20 mouse cellular contexts compared by ENCODE assay signal in genomic region chr17:10377606-10378005, GRCm38 (mm10). TPM values are rescaled to one million over a fixed set of nuclear protein-coding genes. Genes with fewer than 3 reads are reported as not detected.
DNase-seq lines count a peak whose midpoint lies in the region; ATAC-seq and TF ChIP-seq lines count a peak whose summit lies in the region.
"Had no signal": no experiment of that assay in that cellular context is flagged by ENCODE, and none has a peak within 500 bp of the region (broad histone marks: within the 10 kb centered on the region; RNA-seq: fewer than 3 reads in every experiment).

No protein-coding gene starts in this region.

- peak overlapping the region; percentile 79; the same call in 1 of the 2 replicates for H3K27ac ChIP-seq in heart, embryonic 10.5 days
- H3K27ac ChIP-seq in heart, embryonic 16.5 days (ENCODE audit: low read length), result peak overlapping the region; percentile 95
- H3K27ac ChIP-seq in ES-E14 (ENCODE audit: insufficient read depth, low read depth, low read length, poor library complexity, severe bottlenecking), result peak overlapping the region; percentile 75; the same call in 1 of the 2 replicates
- no peak overlapping the region for H3K27ac ChIP-seq in hindbrain, embryonic 11.5 days (ENCODE audit: low read depth, low read length)
- H3K27ac ChIP-seq: embryonic facial prominence, embryonic 10.5 days; forebrain, embryonic 13.5 days; hindbrain, embryonic 14.5 days; intestine, embryonic 15.5 days; kidney, embryonic 15.5 days had no signal

- H3K9ac ChIP-seq in heart, embryonic 16.5 days (ENCODE audit: low read length), result no peak overlapping the region
- H3K9ac ChIP-seq in ES-E14 (ENCODE audit: insufficient read depth, low read depth, low read length, poor library complexity, severe bottlenecking), result no peak overlapping the region
- H3K9ac ChIP-seq in hindbrain, embryonic 11.5 days (ENCODE audit: low read depth, low read length), result no peak overlapping the region
- H3K9ac ChIP-seq: forebrain, embryonic 13.5 days; forebrain, postnatal 0 days; hindbrain, embryonic 14.5 days; intestine, embryonic 15.5 days; kidney, embryonic 15.5 days had no signal

- no peak for DNase-seq in heart, embryonic 10.5 days (ENCODE audit: low spot score)
- DNase-seq in heart, postnatal 25 days (ENCODE audit: low spot score), result no peak
- DNase-seq in heart, postnatal 10 days, result no peak
- DNase-seq in ES-E14 (ENCODE audit: low read depth, low spot score), result no peak
- DNase-seq in hindbrain, embryonic 11.5 days (ENCODE audit: low spot score), result no peak
- DNase-seq: adrenal gland, adult 2 months; adrenal gland, postnatal 25 days; cerebellum, adult 2 months; cerebellum, postnatal 10 days; forebrain, postnatal 0 days; gastrocnemius, postnatal 36 days; heart, adult 18-20 months; kidney, adult 18-20 months had no signal

- H3K27me3 ChIP-seq in heart, embryonic 10.5 days (ENCODE audit: insufficient read depth, poor library complexity, severe bottlenecking), result no peaks in the 10 kb centered on the region
- H3K27me3 ChIP-seq in heart, embryonic 16.5 days (ENCODE audit: control insufficient read depth, insufficient read depth, low read length), result no peaks in the 10 kb centered on the region
- no peaks in the 10 kb centered on the region for H3K27me3 ChIP-seq in hindbrain, embryonic 11.5 days (ENCODE audit: control insufficient read depth, insufficient read depth, low read length)
- H3K27me3 ChIP-seq: CH12.LX; forebrain, embryonic 13.5 days; intestine, embryonic 15.5 days; kidney, embryonic 15.5 days had no signal

- in situ Hi-C loops in ES-E14 (cut with MboI; ENCODE audit: low sequenced_read_pairs in 2 of 2, unreplicated experiment in 2 of 2), result no loop called here

- no peak overlapping the region for H3K4me3 ChIP-seq in heart, embryonic 10.5 days
- H3K4me3 ChIP-seq in heart, embryonic 16.5 days (ENCODE audit: low read length), result no peak overlapping the region
- no peak overlapping the region for H3K4me3 ChIP-seq in ES-E14 (ENCODE audit: insufficient read depth in 1 of 2, low read depth in 1 of 2, low read length in 2 of 2, poor library complexity in 1 of 2, severe bottlenecking in 1 of 2)
- H3K4me3 ChIP-seq in hindbrain, embryonic 11.5 days (ENCODE audit: low read depth, low read length), result no peak overlapping the region
- H3K4me3 ChIP-seq: embryonic facial prominence, embryonic 10.5 days; forebrain, embryonic 13.5 days; intestine, embryonic 15.5 days; kidney, embryonic 15.5 days had no signal

- no peaks in the 10 kb centered on the region for H3K9me3 ChIP-seq in heart, embryonic 10.5 days
- no peaks in the 10 kb centered on the region for H3K9me3 ChIP-seq in heart, embryonic 16.5 days (replicated peaks; ENCODE audit: control insufficient read depth, low read length)
- no peaks in the 10 kb centered on the region for H3K9me3 ChIP-seq in ES-E14 (ENCODE audit: control insufficient read depth, insufficient read depth, low read depth, low read length)
- H3K9me3 ChIP-seq in hindbrain, embryonic 11.5 days (ENCODE audit: control insufficient read depth, low read length), result no peaks in the 10 kb centered on the region
- H3K9me3 ChIP-seq: embryonic facial prominence, embryonic 10.5 days; forebrain, embryonic 13.5 days; intestine, embryonic 15.5 days; kidney, embryonic 15.5 days had no signal

- H3K4me2 ChIP-seq in heart, embryonic 16.5 days (ENCODE audit: low read depth, low read length), result no peak overlapping the region
- no peak overlapping the region for H3K4me2 ChIP-seq in hindbrain, embryonic 11.5 days (replicated peaks; ENCODE audit: low read depth, low read length)
- H3K4me2 ChIP-seq: forebrain, embryonic 13.5 days; hindbrain, embryonic 14.5 days; intestine, embryonic 15.5 days; kidney, embryonic 15.5 days had no signal

- ATAC-seq in heart, embryonic 16.5 days (replicated peaks; ENCODE audit: extremely low read depth, insufficient read depth, low FRiP score), result no peak
- no peak for ATAC-seq in hindbrain, embryonic 11.5 days (ENCODE audit: low FRiP score)
- ATAC-seq: forebrain, embryonic 13.5 days; forebrain, postnatal 0 days had no signal

- H3K36me3 ChIP-seq in heart, embryonic 10.5 days, result no peaks in the 10 kb centered on the region
- H3K36me3 ChIP-seq in heart, embryonic 16.5 days (ENCODE audit: control insufficient read depth, insufficient read depth), result no peaks in the 10 kb centered on the region
- no peaks in the 10 kb centered on the region; the same call in 1 of the 2 replicates for H3K36me3 ChIP-seq in ES-E14 (ENCODE audit: control insufficient read depth, insufficient read depth, low read length, poor library complexity, severe bottlenecking)
- H3K36me3 ChIP-seq in hindbrain, embryonic 11.5 days (ENCODE audit: control insufficient read depth, insufficient read depth, low read length), result no peaks in the 10 kb centered on the region
- H3K36me3 ChIP-seq: embryonic facial prominence, embryonic 10.5 days; intestine, embryonic 15.5 days; kidney, embryonic 15.5 days had no signal

- H3K4me1 ChIP-seq in heart, embryonic 10.5 days, result peaks cover 65% of the 10 kb centered on the region
- peaks cover 46% of the 10 kb centered on the region for H3K4me1 ChIP-seq in heart, embryonic 16.5 days (ENCODE audit: control insufficient read depth, insufficient read depth, low read length)
- peaks cover 12 to 23% of the 10 kb centered on the region in 2 experiments; a peak in 3 of 4 replicates for H3K4me1 ChIP-seq in ES-E14 (ENCODE audit: control insufficient read depth in 2 of 2, insufficient read depth in 2 of 2, low read length in 2 of 2, poor library complexity in 1 of 2)
- peaks cover 6% of the 10 kb centered on the region; the same call in 1 of the 2 replicates for H3K4me1 ChIP-seq in hindbrain, embryonic 11.5 days (replicated peaks; ENCODE audit: control insufficient read depth, insufficient read depth, low read length)
- H3K4me1 ChIP-seq: intestine, embryonic 15.5 days; kidney, embryonic 15.5 days had no signal

- intact Hi-C loops in heart, postnatal 25 days (cut with DNase I), result loop anchor here (10.0 kb wide), 1 partner anchor 283 kb away; no protein-coding TSS in a partner anchor
- intact Hi-C loops in heart, postnatal 10 days (cut with DNase I), result no loop called here

- WGBS in heart, embryonic 10.5 days, result 90% methylated on average over 2 of the region's 2 CpGs
- 90% methylated on average over 2 of the region's 2 CpGs for WGBS in heart, embryonic 16.5 days
- WGBS in hindbrain, embryonic 11.5 days, result 94% methylated on average over 2 of the region's 2 CpGs

TF ChIP-seq in ES-E14, 5 proteins besides CTCF, POLR2A, EP300 and RAD21:
- TF ChIP-seq ZNF384 (IDR thresholded peaks at IDR 0.05; ENCODE audit: low read depth, low read length) (no peak), HCFC1 (IDR thresholded peaks at IDR 0.05; ENCODE audit: borderline replicate concordance, insufficient read depth, low read length) (no peak), CHD2 (IDR thresholded peaks at IDR 0.05; ENCODE audit: low read depth, low read length) (no peak), MAFK (IDR thresholded peaks at IDR 0.05; ENCODE audit: insufficient read depth, low read depth, low read length) (no peak), ZC3H11A (IDR thresholded peaks at IDR 0.05; ENCODE audit: borderline replicate concordance, low read depth, low read length) (no peak)

RNA-seq across cellular contexts. Expression of gene Qk, which starts 58.0 kb away (rescaled TPM):
- polyA plus RNA-seq in heart, embryonic 10.5 days (2016; fragmentation: Nextera tagmentation; extraction: Ambion mirVana), result 39.3 and 44.5 TPM in 2 replicates
- total RNA-seq in heart, postnatal 25 days (2021), result 100 to 1,000 TPM; 444 to 447 TPM
- polyA plus RNA-seq in heart, embryonic 16.5 days (2015; fragmentation: Nextera tagmentation; extraction: Ambion mirVana), result 38.1 and 39.9 TPM in 2 replicates
- 100 to 1,000 TPM; 548 to 551 TPM for total RNA-seq in heart, postnatal 10 days (2021)
- 129 and 184 TPM in 2 replicates for total RNA-seq in ES-E14 (2012; rRNA removed)
- polyA plus RNA-seq in hindbrain, embryonic 11.5 days (2014; fragmentation: Nextera tagmentation; extraction: Ambion mirVana), result 64.2 and 76.5 TPM in 2 replicates
